Mouse (Mus musculus) liver, adult 2 months (tissue): ENCODE results near the gene Erh. TPM values are rescaled to one million over a fixed set of nuclear protein-coding genes. Genes with fewer than 3 reads are reported as not detected.

Experiments used
- DNase-seq: peaks from one replicate; pipeline ENCODE4 v3.0.0-alpha.2; 2011; ENCODE audit warnings: low read depth, low spot score; ENCODE audit errors: extremely low read depth
- H3K27ac ChIP-seq: fragments of 200-500 bp; replicated peaks from 2 replicates; pipeline ENCODE4 v1.5.1; 2012; ENCODE audit warnings: low read depth, mild to moderate bottlenecking, control low read depth, inconsistent platforms, low read length; ENCODE audit not compliant: insufficient read depth
- H3K27me3 ChIP-seq: fragments of 200-500 bp; 2 replicates; pipeline ENCODE4 v1.6.1; 2012; ENCODE audit warnings: mild to moderate bottlenecking, moderate library complexity, low read length, inconsistent platforms; ENCODE audit not compliant: control insufficient read depth, insufficient read depth
- H3K36me3 ChIP-seq: fragments of 200-500 bp; 2 replicates; pipeline ENCODE4 v1.6.1; 2012; ENCODE audit warnings: low read length, inconsistent platforms; ENCODE audit not compliant: control insufficient read depth, insufficient read depth
- H3K4me1 ChIP-seq: fragments of 200-500 bp; 2 replicates; pipeline ENCODE4 v1.6.1; 2011; ENCODE audit warnings: low read length; ENCODE audit not compliant: control insufficient read depth, insufficient read depth
- H3K4me3 ChIP-seq: fragments of 200-500 bp; 2 replicates; pipeline ENCODE4 v1.5.1; 2011; ENCODE audit warnings: low read depth, mild to moderate bottlenecking, control low read depth, low read length, moderate library complexity; ENCODE audit not compliant: insufficient read depth
- H3K79me2 ChIP-seq: fragments of 200-500 bp; 2 replicates; pipeline ENCODE4 v1.6.1; 2012; ENCODE audit warnings: inconsistent platforms, mild to moderate bottlenecking, low read length, moderate library complexity; ENCODE audit not compliant: control insufficient read depth, insufficient read depth
- H3K9ac ChIP-seq: fragments of 200-500 bp; 2 replicates; pipeline ENCODE4 v1.6.1; 2012; ENCODE audit warnings: low read depth, mild to moderate bottlenecking, control low read depth, inconsistent platforms, low read length
- CTCF ChIP-seq: fragments of 200-500 bp; IDR thresholded peaks from 2 replicates; pipeline ENCODE4 v1.5.1; 2011; ENCODE audit warnings: low read depth, low read length, control low read depth
- POLR2A ChIP-seq: fragments of 200-500 bp; IDR thresholded peaks from 2 replicates; pipeline ENCODE4 v1.6.1; 2011; ENCODE audit warnings: low read length, control low read depth; ENCODE audit not compliant: insufficient read depth; ENCODE audit errors: extremely low read depth
- WGBS: fragments of 180-500 bp; shearing (Covaris S2); methylation state at CpG from one replicate; pipeline ENCODE4 v1.1.7; 2018; 5-methylcytosine and 5-hydroxymethylcytosine counted together
- polyA plus RNA-seq: library from polyadenylated mRNA; depleted of rRNA; stranded (reverse); fragments of >200 nt; gene quantifications from 2 replicates; pipeline ENCODE4 v1.2.3, GENCODE M21; 2012; rRNA removed
- total RNA-seq: library from RNA; depleted of rRNA; stranded (reverse); fragments of >200 nt; gene quantifications from 2 replicates; pipeline ENCODE4 v1.2.3, GENCODE M21; 2014; rRNA removed

The Erh gene
- total and polyA plus RNA-seq, 2 experiments, result 17.6 to 21.2 TPM

DNA sequence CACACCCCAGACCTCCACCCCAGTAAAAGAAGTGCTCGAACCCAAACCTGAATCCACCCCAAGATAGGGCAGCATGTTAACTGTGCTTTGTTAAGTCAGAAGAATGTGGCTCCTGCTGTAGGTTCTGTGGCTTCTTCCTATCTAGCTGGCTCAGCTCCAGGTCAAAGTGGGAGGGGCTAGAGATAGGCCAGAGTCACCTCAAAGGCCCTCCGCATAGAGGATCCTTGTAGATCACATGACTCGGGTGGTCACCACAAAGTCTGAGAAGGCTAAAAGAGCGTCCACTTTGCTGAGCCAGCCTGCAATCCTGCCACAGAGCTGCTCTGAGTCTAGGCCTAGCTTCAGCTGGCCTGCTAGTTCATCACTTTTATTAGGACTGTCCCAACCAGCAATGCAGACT, 50.0 kb downstream of the Erh start:
- H3K27ac ChIP-seq, result no peak overlapping the region
- H3K36me3 ChIP-seq, result no peaks in the 10 kb centered on the region
- no peak for DNase-seq
- H3K79me2 ChIP-seq, result no peaks in the 10 kb centered on the region
- H3K27me3 ChIP-seq, result no peaks in the 10 kb centered on the region
- H3K4me3 ChIP-seq, result no peak overlapping the region
- no peaks in the 10 kb centered on the region for H3K4me1 ChIP-seq
- 84% methylated on average over 4 of the region's 4 CpGs for WGBS
- TF ChIP-seq POLR2A (no peak), CTCF (no peak)
- H3K9ac ChIP-seq, result no peak overlapping the region

GRCm38 (mm10) chr12:80584973-80585372, 59.2 kb downstream of the Erh start:
- WGBS, result 58% methylated on average over 2 of the region's 2 CpGs
- H3K9ac ChIP-seq, result no peak overlapping the region
- H3K36me3 ChIP-seq, result no peaks in the 10 kb centered on the region
- TF ChIP-seq CTCF (no peak), POLR2A (no peak)
- H3K79me2 ChIP-seq, result no peaks in the 10 kb centered on the region
- no peaks in the 10 kb centered on the region for H3K4me1 ChIP-seq
- H3K27ac ChIP-seq, result no peak overlapping the region
- no peaks in the 10 kb centered on the region for H3K27me3 ChIP-seq
- H3K4me3 ChIP-seq, result no peak overlapping the region
- no peak for DNase-seq

Other genes with a start within 250 kb of the Erh start
- gene Dcaf5, start 207.7 kb downstream of the Erh start, total RNA-seq, result 7.7 and 8.1 TPM in 2 replicates
- gene Dcaf5, start 207.7 kb downstream of the Erh start, polyA plus RNA-seq, result 17.8 and 19.1 TPM in 2 replicates
- 8.0 and 9.8 TPM in 2 replicates for gene Exd2, start 181.2 kb downstream of the Erh start, total RNA-seq
- gene Exd2, start 181.2 kb downstream of the Erh start, polyA plus RNA-seq, result 4.6 and 4.9 TPM in 2 replicates
- 0.07 TPM in 1 of 2 replicates, not detected in the other for gene Galnt16, start 126.1 kb downstream of the Erh start, total RNA-seq
- 0.02 TPM in 1 of 2 replicates, not detected in the other for gene Galnt16, start 126.1 kb downstream of the Erh start, polyA plus RNA-seq
- 20.7 and 20.8 TPM in 2 replicates for gene Slc39a9, start 458 bp downstream of the Erh start, total RNA-seq
- gene Slc39a9, start 458 bp downstream of the Erh start, polyA plus RNA-seq, result 46.4 and 51.4 TPM in 2 replicates
- 0.07 TPM in 1 of 2 replicates, not detected in the other for gene Plekhd1, start 48.2 kb upstream of the Erh start, total RNA-seq
- gene Plekhd1, start 48.2 kb upstream of the Erh start, polyA plus RNA-seq, result not detected in 2 replicates
- gene Ccdc177, start 116.3 kb upstream of the Erh start, total RNA-seq, result not detected in 2 replicates
- gene Ccdc177, start 116.3 kb upstream of the Erh start, polyA plus RNA-seq, result not detected in 2 replicates
- gene Susd6, start 146.2 kb upstream of the Erh start, total RNA-seq, result 20.1 and 27.5 TPM in 2 replicates
- gene Susd6, start 146.2 kb upstream of the Erh start, polyA plus RNA-seq, result 21.8 and 22.3 TPM in 2 replicates